Mouse (Mus musculus) brain, embryonic 18.5 days (tissue): ENCODE results near the gene Gpr183.
A peak's percentile ranks its signal among the peaks of the same experiment; 100 is the strongest.

Experiments used
- DNase-seq: peaks from one replicate; pipeline ENCODE4 v3.0.0-alpha.2; 2012; ENCODE audit warnings: low read depth, low spot score

Gene Gpr183

DNA sequence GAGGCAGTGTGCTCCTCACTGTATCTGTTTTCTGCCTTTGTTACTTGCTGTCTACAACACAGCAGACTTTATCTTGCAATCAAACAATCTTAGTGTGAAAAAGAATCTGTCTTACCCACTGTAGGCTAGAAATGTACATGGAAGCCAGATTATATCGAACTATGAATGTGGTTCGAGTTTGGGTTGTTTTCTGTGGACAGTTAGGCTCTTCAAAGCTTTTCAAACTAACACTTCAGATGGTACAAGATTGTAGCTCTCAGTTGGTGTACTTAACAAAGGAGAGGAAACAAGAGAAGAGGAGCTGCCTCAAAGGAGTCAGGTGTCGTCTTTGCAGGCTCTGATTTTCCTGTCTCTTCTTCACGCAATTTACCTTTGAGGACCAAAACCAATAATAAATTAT is 22.7 kb upstream of the Gpr183 start:
- no peak for DNase-seq

DNA sequence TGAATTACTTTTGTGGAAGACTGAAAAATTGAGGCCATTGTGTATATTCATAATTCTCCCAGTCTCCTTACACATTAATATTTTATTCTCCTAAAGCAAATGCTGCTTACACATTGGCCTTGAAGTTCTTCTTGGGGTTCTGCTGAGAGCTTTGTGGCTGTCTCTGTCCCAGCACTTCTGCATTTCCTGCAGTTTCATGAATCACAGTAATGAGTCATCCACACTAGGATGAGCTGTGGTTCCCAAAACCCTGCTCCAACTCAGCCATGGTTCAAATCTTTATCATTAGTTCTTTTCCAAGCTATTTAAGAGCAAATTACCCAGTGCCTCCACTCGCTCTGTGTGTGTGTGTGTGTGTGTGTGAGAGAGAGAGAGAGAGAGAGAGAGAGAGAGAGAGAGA is 22.3 kb upstream of the Gpr183 start:
- no peak for DNase-seq

DNA sequence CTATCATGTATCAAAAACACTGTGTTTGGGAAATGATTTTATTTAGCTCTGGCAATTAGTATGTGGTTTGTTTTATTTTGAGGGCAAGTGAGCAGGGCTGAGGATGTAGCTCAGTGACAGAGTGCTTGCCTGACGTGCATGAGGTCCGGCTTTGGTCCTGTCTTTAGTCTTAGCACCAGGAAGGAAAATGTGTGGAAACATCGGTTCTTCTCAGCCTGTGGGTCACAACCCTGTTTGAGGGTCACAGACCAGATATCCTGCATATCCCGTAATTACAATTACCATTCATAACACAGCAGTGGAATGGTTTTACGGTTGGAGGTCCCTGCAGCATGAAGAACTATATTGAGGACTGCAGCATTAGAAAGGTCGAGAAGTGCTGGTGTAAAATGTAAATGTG is 21.0 kb upstream of the Gpr183 start:
- no peak for DNase-seq

DNA sequence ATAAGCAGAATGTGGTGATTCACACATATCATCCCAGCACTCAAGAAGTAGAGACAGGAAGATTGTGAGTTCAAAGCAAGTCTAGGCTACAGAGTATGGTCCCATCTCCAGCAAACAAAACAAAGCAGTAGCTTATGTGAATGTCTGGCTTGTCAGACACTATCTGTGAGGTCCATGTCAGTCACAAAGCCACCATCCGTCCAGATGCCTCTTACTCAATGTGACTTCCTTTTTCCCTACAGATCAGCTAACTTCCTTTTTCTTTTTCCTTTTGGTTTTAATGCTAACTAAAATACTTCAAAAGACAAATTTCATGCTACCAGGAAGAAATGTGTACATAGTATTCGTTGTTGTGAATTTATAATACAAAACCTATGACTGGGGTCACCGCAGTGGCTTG is 20.5 kb upstream of the Gpr183 start:
- no peak for DNase-seq

DNA sequence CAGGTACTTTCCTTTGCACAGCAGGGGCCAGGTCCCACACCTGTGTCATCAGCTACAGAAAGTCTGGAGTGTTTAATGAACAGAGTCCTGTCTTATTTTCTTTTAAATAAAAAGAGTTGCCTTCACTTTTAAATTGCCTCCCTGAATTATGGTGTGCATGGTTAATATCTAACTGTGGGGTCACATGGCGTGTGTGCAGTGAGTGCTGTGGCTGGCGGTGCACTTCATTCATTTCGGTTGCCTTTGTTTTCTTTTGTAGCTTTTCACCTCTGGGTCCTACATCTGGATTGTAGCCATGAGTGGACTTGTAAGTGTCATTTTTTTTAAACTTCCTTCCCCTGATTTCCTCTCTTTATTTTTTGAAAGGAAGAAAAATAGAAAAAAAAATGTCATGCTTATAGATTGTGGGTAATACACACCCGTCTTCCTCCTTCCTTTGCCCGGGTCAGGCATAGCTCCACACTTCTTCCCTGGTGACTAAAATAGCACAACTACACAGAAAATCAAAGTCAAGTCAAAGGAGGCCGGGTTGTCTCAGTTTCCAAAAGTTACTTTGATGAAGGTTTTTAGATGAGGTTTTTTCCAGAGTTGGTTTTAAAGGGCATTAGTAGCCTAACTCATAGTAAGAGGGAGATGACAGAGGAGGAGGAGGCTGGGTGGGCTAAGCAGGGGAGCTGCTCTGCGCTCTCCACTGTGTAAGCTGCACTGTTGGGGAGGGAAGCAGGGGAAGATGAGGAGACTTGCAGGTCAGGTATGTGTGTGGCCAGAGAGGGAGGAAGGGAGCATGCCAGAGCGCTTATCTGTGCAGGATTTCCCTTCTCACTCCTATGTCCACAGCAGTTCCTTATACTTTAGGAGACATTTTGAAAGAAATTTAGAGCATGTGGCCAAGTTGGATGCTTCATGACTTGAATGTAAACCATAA is 18.3 kb upstream of the Gpr183 start:
- no peak for DNase-seq

DNA sequence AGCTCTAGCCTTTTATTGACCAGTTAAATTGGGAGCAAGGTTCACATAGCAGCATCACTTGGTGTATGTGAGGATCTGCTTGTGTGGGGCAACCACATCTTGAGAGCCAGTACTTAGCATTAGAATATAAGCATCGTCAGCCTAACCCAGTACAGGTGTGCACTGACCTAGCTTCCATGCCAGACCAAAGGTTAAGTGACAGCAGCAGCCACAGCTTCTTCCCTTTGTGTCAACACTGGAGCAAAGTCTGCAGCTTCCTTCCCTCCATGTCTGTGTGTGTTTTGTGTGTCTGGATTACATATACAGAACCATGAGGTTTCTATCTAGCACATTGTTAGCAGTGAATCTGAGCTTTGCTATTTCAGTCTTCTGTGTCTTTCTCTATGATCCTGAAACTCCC is 16.5 kb upstream of the Gpr183 start:
- DNase-seq = no peak

DNA sequence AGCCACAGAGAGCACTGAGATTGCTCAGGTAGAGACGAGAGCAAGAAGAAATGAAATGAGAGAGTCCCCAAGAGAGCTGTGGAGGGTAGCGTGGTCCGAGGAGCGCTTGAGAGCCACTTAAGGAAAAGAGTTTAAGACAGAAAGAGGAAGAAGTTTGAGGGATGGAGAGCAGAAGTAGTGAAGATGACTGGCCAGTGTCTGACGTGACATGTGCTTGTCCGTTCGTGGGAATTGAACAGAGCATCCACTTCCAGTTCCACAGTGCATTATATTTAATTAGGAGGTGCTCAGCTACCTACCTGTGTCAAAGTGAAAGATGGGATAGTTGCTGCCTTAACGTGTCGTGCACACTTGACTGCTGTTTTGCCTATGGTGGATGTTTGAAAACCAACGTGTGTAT is 8.1 kb upstream of the Gpr183 start:
- DNase-seq = no peak

DNA sequence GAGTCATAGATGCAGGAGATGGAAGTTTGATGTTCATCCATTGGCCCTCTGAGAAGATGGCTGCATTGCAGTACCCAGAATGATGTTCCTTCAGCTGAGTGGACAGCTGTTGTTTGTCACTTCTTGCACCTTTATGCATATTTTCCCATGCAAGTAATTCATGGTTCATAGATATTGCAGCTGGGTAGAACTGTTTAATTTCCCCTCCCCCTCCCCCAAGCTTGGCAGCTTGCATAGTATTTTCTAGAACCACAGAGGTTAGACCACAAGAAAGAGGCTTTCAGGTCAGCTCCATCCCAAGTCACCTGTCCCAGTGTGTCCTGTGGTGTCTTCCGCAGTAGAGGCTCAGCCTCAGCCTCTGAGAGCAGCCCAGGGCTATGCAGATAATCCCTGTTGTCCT is 5.4 kb upstream of the Gpr183 start:
- DNase-seq = no peak

DNA sequence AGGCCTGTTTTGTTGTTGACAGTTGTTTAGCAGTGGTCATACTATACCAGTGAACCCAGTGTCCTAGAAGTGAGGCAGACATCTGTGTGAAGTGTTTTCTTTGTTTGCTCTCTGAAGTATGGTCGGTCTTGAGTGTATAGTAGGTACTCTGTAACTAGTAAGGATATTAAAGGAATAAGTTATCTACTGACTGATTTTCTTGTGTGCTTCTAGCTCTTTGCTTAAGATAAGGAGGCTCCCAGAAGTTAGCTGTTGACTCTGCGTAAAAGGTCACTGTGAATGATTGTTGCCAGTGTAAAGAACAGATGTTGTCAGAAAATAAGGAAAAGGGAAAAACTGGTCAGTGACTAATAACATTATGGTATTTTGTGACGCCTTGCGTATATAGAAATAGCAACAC is 2.1 kb upstream of the Gpr183 start:
- no peak for DNase-seq

DNA sequence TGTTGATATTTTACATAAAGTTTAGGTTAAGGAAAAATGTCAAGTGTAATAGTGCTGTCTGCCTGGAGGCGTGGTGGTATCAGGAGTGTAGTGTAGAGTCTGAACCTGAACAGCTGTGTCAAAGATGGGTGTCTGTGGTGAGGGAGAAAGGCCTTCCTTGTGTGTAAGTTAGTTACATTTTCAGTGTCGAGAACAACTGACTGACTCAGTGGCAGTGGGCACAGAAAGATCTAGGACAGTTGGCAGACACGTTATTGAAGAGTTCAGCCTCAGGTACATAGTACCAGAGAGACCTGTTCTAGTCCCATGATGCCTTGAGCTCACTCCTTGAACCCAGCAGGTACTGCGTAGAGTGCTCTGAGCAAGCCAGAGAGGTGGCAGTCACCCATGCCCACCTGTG is 466 bp upstream of the Gpr183 start:
- DNase-seq = no peak

DNA sequence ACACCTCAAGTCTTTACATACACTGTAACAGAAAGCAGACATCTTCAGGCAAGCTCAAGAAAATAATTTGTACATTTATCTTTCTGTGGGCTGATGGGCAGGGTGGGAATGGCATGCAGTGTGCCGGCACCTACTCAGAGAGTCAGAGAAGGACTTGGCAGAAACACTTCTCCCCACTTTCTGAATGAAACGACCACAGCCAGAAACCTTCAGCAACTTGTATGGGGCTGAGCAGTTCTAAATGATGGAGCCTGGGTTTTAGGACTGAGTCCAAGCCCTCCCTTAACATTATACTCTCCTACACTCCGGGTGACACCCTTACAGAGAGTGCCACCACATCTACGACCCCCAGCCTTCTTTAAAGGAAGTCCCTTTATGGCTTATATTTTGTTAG is 1.1 kb downstream of the Gpr183 start:
- DNase-seq = no peak

DNA sequence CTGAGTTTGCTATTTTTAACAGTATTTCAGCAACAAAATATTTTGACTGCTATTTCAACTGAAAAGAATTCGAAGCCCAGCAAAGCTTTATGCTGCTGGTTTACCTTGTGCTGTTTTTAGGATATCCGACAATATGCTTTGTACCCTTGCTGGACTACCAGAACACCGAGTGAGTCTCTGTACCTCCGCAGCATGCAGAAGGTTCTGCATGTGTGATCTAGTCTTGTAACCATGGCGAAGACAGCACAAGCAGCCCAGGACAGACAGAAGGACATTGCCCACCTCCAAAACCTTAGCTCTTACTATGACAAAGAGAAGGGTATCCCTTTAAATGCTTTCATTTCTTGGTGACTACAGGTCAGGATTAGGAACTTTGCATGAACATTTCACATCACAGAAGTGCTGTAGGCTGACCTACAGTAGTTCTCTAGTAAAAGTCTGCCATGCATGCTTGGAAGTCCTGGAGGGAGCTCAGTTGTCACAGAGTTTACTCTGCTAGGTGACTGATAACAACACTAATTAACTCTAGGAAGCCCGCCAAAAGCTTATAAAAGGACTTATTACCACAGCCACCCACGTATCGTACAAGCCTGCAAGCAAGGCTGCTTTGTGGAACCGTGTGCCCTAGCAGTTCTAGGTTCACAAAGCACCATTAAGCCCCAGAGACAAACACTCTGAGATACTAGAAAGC is 1.6 kb downstream of the Gpr183 start:
- peak; percentile 10 for DNase-seq

DNA sequence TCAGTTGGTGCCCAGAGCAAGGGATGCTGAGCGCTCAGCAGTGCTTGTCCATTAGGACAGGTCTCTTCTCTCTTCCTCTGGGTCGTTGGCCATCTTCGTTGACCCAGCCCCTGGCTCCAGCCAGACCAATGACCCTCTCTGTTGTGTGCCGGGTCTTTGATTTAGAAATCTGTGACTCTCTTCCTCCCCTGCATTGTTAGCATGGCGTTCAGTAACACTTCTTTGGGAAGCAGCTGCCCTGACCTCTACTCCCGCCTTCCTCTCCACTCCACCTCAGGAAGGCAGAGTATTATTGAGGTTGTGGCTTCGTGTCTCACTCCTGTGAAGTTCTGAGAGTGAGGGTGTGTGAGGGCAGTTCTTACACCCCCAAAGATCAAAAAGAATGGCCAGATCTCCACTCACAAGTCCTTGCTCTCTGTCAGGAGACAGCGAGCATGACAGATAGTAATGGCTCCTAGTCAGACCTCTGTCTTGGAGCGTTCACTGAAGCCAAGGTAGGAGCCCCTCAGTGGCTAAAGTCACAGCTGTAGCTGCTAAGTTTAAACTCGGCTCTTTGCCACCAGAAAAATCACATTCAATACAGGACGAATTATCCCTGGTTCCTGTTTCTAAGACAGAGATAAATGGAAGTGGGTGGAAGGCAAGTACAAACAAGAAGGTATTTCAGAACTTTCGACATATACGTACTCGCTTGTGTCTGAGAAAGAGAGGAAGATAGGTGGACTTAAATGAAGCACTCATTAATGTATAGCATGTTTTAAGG is 2.7 kb downstream of the Gpr183 start:
- DNase-seq = no peak

DNA sequence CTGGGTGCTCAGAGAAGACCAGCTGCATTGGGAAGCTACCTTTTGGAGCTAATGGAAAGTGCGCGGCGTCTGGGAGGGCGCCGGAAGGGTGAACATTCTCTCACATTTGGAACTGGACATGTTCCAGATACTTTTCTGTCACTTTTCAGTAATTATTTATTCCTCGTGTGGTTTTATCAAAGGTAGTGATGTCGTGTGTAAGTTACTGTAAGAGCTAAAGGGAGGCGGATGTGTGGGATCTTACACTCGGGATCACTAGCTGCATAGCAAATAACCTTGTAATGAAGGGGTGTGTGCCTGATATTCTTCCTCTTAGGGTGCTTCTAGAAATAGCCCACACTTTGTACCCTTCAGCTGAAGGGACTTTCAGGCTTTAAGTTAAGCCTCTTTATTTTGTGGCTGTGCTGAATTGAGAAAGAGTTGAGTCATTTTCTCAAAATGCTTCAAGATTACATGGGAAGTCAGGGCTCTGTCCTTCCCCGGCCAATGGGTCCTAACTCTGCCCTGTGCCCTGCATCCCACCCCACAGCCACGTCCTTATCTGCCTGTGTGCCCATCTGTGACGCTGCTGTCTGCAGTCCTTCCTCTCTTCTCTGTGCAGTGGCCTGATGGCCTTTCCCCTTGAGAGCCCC is 3.4 kb downstream of the Gpr183 start:
- DNase-seq = no peak

DNA sequence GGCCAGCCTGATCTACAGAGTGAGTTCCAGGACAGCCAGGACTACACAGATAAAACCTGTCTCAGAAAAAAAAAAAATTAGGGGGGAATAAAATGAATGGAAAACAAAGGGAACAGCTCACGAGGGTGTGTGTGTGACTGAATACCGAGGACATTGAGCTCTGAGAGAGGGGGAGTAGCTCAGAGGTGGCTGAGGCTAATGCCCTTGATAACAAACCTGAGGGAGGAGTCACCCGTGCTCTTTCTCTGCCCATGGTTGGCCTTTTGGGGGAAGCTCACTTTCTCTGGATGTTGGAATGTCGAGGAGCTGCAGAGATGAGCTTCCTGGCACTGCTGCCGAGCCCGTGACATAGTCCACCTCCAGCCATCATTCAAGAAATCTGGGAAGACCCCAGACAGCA is 4.0 kb downstream of the Gpr183 start:
- DNase-seq = no peak

DNA sequence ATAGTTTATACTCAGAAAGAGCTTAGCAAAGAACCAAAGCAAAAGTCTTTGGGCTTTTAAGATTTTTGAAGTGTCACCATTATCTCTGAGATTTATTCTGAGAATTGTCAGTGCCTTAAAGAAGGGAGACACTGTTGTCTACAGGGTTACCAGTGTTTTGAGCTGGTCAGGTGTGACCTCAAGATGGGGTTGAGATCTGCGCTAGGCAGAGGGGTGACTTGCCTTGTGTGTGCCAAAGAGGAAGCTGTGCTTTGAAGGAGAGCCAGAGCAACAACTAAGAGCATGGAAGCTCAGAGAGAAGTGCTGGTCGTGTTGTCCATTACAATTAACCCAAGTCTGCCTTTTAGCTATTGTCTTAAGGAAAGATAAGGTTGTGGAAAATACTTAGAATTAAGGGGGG is 4.5 kb downstream of the Gpr183 start:
- DNase-seq = no peak

DNA sequence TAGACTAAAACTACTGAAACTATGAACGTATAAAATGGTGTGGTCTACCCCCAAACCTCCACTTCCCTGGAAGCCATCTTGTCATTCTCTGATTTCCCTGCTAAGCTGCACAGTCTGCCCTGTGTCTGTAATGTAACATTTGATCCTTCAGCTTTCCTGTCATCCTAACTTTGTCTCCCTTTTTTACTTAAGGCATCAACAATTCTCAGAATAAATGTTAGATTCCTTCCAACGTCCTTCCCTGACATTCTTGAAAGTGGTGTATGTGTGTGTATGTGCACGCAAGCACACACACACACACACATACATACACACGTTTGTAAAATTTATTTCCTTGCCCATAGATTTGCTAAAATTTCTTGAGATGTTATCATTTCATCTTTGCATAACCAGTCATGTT is 5.0 kb downstream of the Gpr183 start:
- no peak for DNase-seq

DNA sequence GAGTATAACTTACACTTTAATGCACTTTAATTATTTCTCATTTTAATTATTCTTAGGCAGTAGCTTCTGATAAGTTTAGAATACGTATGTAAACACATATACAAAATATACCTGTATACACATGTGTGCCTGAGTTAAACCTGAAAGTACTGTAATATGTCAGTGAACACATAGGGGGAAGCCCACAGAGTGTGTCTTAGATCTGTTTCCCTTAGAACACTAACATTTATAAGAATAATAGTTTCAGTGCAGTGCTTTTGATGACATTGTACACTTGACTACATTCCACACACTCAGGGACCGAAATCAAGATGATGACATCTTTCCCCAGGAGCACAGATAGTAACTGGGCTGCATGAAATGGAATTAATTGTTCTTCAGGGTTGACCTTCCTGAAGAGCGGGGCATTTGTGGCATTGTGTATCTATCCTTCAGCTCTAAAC is 5.4 kb downstream of the Gpr183 start:
- no peak for DNase-seq

DNA sequence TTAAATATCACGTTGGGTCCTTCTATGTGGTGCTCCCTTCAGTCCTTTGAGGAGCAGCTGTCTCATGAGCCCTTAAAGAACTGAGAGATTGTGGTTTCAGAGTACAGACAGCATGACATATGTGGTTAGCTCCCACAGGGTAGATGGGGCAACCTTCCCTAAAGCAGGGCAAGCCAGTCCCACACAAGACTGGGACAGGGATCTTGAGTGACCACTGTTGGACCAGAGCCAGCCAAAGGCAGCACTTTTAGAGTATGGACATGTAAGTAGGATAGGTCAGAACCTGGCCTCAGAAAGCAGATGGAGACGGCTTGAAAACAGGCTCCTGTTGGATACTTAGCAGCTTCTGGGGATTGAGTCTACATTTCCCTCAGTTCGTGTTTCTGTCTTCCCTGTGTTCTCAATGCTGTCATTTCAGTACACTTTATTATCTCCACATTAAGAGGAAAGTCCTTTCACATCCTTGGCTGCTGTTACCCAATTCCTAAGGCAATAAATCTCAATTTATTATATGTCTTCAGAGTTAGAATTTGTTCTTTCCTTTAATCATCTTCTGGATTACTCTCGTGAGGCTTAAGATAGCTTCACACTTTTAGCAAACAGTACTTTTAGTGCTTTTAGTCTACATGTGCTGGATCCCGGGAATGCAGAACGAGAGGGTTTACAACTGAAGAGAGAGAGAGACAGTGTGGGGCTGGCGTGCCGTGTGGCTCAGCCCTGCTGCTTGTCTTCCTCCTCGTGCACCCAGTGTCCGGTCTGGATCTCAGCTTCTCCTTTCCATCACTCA is 6.1 kb downstream of the Gpr183 start:
- DNase-seq = no peak

DNA sequence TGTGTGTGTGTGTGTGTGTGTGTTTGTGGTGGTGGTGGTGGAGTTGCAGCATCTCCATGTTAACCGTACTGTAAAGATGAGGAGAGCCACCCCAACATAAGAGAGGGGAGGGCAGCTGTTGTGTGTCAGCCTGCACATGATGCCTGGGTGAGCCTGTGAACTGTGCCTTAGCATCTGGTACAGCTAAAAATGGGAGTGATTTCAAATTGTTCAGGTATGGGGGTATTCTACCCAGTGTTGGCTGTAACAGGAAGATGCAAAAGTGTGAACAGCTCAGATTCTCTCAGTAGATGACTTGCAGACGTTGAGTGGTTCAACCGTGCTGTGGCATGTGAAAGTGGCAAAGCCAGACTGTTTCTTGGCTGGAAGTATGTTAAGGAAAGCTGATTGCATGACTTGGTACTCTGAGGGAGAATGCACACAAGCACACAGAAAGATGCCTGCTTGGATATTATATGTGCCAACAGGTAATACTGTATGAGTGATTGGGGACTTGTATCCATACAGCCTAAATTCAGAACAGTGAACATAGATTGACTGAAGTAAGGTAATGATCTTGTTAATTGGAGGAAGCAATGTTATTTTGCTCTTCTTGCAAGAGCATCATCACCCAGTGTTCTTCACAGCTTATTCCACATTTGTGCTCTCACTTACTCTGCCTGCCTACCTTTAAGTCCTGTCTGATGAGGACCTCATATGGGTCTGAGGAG is 6.8 kb downstream of the Gpr183 start:
- DNase-seq = no peak
